Mouse (Mus musculus): Measurements from ENCODE around the gene Meis1. TPM values are rescaled to one million over a fixed set of nuclear protein-coding genes. Genes with fewer than 3 reads are reported as not detected.

Meis1 gene
- polyA plus RNA-seq, 1 experiment from 2014 or later: 132 TPM

DNA sequence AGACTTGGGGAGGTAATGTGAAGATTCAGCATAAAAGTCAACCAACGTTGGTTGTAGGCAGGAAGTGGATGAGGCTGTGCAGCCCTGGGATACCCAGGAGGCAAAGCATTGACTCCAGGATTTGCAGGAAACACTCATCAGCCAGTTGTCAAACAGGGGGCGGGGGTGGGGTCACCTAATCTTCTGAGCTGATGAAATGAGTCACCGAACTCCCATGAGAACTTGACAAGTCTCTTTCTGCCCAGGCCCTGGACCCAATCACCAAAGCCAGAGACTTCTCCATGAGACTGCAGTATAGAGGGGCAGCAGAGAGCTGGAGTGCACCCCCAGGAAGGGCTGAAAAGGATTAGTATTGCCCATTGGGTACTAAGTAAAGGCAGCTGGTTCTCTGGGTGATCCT, 45.0 kb downstream of the Meis1 start:
- WGBS: 28% methylated on average over 3 of the region's 3 CpGs
- Histone ChIP-seq H3K27ac (ENCODE audit: low read depth) (no peak overlapping the region), H3K36me3 (ENCODE audit: insufficient read depth) (peaks cover 25% of the 10 kb centered on the region; the same call in 1 of the 2 replicates), H3K27me3 (ENCODE audit: insufficient read depth, low read length) (no peaks in the 10 kb centered on the region), H3K4me3 (ENCODE audit: low read depth, low read length) (no peak overlapping the region), H3K4me1 (ENCODE audit: insufficient read depth) (peaks cover 10% of the 10 kb centered on the region; the same call in 1 of the 2 replicates), H3K4me2 (no peak overlapping the region), H3K9me3 (ENCODE audit: low read depth, low read length) (no peaks in the 10 kb centered on the region), H3K9ac (no peak overlapping the region)
- ATAC-seq (ENCODE audit: insufficient read depth) (no peak), DNase-seq (no peak)
- TF ChIP-seq CTCF (IDR thresholded peaks at IDR 0.05; ENCODE audit: low read depth): no peak

DNA sequence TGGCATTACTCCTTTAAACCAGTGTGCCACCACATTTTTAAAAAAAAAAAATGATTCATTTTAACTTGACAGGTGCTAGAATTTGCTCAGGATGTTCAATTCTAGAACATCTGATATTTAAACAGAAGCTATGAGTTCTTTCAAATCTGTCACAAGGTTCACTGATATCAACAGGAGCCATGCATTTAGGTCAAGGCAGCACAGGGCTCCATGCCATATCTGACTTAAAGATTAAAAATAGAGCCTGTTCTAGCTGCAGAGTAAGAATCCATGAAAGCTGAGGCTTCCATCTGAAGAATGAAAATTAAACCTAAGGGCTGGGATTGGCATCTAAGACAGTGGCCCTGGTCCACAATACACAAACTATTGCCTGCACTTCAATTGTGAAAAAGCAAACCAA, 45.8 kb downstream of the Meis1 start:
- Histone ChIP-seq H3K9me3 (ENCODE audit: low read depth, low read length) (no peaks in the 10 kb centered on the region), H3K27ac (ENCODE audit: low read depth) (no peak overlapping the region), H3K4me3 (ENCODE audit: low read depth, low read length) (no peak overlapping the region), H3K27me3 (ENCODE audit: insufficient read depth, low read length) (no peaks in the 10 kb centered on the region), H3K36me3 (ENCODE audit: insufficient read depth) (peaks cover 33% of the 10 kb centered on the region; the same call in 1 of the 2 replicates), H3K9ac (no peak overlapping the region), H3K4me2 (no peak overlapping the region), H3K4me1 (ENCODE audit: insufficient read depth) (peaks cover 10% of the 10 kb centered on the region; the same call in 1 of the 2 replicates)
- DNase-seq: no peak
- no peak for ATAC-seq (ENCODE audit: insufficient read depth)
- no peak for TF ChIP-seq CTCF (IDR thresholded peaks at IDR 0.05; ENCODE audit: low read depth)

DNA sequence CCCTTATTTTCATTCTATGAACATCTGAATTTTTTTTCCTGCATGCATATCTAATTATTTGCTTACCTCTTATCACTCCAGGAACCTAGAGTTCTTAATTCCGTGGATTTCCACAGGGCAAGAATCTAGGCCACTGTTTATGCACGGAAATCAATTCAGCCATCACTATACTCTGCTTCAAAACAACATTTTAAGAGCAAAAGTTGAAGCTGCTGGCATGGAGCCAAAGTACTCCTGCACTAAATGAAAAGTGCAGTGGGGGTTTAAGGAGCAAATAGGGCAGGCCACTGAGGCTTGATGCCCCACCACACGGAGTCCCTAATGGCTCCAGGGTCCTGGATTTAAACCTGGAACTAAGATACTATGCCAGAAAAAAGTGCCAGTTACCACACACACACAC, 47.2 kb downstream of the Meis1 start:
- Histone ChIP-seq H3K27ac (ENCODE audit: low read depth) (no peak overlapping the region), H3K27me3 (ENCODE audit: insufficient read depth, low read length) (no peaks in the 10 kb centered on the region), H3K4me3 (ENCODE audit: low read depth, low read length) (no peak overlapping the region), H3K36me3 (ENCODE audit: insufficient read depth) (peaks cover 33% of the 10 kb centered on the region; the same call in 1 of the 2 replicates), H3K9ac (no peak overlapping the region), H3K9me3 (ENCODE audit: low read depth, low read length) (no peaks in the 10 kb centered on the region), H3K4me1 (ENCODE audit: insufficient read depth) (peaks cover 10% of the 10 kb centered on the region; the same call in 1 of the 2 replicates), H3K4me2 (no peak overlapping the region)
- no peak for TF ChIP-seq CTCF (IDR thresholded peaks at IDR 0.05; ENCODE audit: low read depth)
- DNase-seq: peak; percentile 72
- no peak for ATAC-seq (ENCODE audit: insufficient read depth)
- 25% methylated on average over 3 of the region's 3 CpGs for WGBS

GRCm38 (mm10) chr11:18969920-18970336, 48.9 kb downstream of the Meis1 start:
- H3K27me3 ChIP-seq (ENCODE audit: insufficient read depth, low read length): no peaks in the 10 kb centered on the region
- peaks cover 24% of the 10 kb centered on the region; the same call in 1 of the 2 replicates for H3K36me3 ChIP-seq (ENCODE audit: insufficient read depth)
- DNase-seq: no peak
- H3K4me1 ChIP-seq (ENCODE audit: insufficient read depth): peaks cover 15% of the 10 kb centered on the region
- no peak for TF ChIP-seq CTCF (IDR thresholded peaks at IDR 0.05; ENCODE audit: low read depth)
- 38% methylated on average over 2 of the region's 2 CpGs for WGBS
- no peaks in the 10 kb centered on the region for H3K9me3 ChIP-seq (ENCODE audit: low read depth, low read length)
- H3K4me2 ChIP-seq: no peak overlapping the region
- no peak overlapping the region for H3K4me3 ChIP-seq (ENCODE audit: low read depth, low read length)
- peak; percentile 41; the same call in 1 of the 2 replicates for ATAC-seq (ENCODE audit: insufficient read depth)
- H3K9ac ChIP-seq: no peak overlapping the region
- peak overlapping the region; percentile 69; the same call in 1 of the 2 replicates for H3K27ac ChIP-seq (ENCODE audit: low read depth)

GRCm38 (mm10) chr11:18964418-18964817, 54.4 kb downstream of the Meis1 start:
- WGBS: 52% methylated on average over 5 of the region's 5 CpGs
- H3K27ac ChIP-seq (ENCODE audit: low read depth): no peak overlapping the region; the same call in 1 of the 2 replicates
- H3K4me1 ChIP-seq (ENCODE audit: insufficient read depth): peaks cover 27% of the 10 kb centered on the region
- TF ChIP-seq CTCF (IDR thresholded peaks at IDR 0.05; ENCODE audit: low read depth): no peak
- DNase-seq (no peak), ATAC-seq (ENCODE audit: insufficient read depth) (no peak)
- no peak overlapping the region for H3K9ac ChIP-seq
- H3K36me3 ChIP-seq (ENCODE audit: insufficient read depth): peaks cover 38% of the 10 kb centered on the region
- no peak overlapping the region for H3K4me2 ChIP-seq
- H3K9me3 ChIP-seq (ENCODE audit: low read depth, low read length): no peaks in the 10 kb centered on the region
- H3K4me3 ChIP-seq (ENCODE audit: low read depth, low read length): no peak overlapping the region
- H3K27me3 ChIP-seq (ENCODE audit: insufficient read depth, low read length): no peaks in the 10 kb centered on the region

DNA sequence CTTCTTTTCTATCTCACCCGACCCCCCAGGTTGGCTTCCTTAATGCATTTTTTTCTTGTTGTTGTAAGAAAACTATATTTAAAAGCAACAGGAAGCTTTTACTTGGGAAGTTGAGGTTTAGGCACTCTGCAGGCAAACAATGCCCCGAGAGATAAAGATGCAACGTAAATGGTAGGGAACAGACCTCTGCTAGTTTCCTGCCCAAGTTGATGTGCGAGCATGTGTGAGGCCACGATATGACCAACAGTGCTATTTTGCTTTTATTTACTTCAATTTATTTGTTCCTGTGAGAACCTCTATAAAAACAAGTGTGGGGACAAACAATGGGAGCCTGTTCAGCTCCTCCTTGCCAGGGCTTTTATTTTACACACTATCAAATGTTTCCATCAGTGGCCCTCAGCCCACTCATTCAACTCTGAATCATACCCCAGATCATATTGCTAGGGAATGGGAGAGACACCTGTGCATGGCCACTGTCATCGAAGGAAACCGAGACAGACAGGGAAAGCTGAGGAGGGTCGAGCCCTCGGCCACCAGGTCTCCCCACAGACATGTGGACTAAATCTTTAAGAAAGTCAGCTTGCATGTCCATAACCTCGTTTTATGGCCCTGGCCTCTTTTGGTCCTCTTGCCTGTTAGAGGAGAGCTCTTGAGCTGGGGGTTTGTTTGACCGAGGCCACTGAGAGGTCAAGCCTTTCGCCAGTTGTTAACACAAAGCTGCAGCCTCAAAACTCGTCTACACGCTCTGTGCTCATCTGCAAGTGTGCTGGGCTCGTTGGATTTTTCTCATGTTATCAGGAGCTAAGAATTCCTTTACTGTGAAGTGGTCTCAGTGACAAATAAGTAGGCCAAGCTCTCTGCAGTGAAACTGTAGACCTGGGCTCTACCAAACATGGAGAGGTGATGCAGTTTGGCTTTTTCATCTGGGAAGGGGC, 55.3 kb downstream of the Meis1 start:
- TF ChIP-seq CTCF (IDR thresholded peaks at IDR 0.05; ENCODE audit: low read depth): no peak
- DNase-seq (peak; percentile 45), ATAC-seq (ENCODE audit: insufficient read depth) (peak; percentile 42; the same call in 1 of the 2 replicates)
- Histone ChIP-seq H3K4me3 (ENCODE audit: low read depth, low read length) (no peak overlapping the region), H3K36me3 (ENCODE audit: insufficient read depth) (peaks cover 36% of the 10 kb centered on the region), H3K4me2 (no peak overlapping the region), H3K27ac (ENCODE audit: low read depth) (peak overlapping the region; percentile 64), H3K27me3 (ENCODE audit: insufficient read depth, low read length) (no peaks in the 10 kb centered on the region), H3K9ac (no peak overlapping the region), H3K9me3 (ENCODE audit: low read depth, low read length) (no peaks in the 10 kb centered on the region), H3K4me1 (ENCODE audit: insufficient read depth) (peaks cover 32% of the 10 kb centered on the region)
- WGBS: 40% methylated on average over 15 of the region's 15 CpGs

DNA sequence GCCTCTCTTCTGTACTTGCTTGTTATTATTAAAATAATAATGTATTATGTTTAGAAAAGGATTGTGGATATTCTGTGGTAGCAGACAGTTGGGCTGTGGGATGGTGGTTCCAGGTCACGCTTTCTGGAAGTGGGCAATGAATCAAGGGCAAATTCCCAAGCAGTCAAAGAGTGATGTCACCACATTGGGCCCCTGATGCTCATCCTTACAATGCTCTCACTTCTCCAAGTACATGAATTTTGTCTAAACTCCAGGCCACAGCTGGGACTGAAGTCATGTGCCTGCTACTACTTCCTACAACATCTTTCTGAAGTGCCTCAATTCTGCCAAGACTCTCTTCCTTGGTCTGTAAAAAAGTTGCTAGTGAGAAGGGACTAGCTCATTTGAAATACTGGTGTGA, 59.3 kb downstream of the Meis1 start:
- peaks cover 38% of the 10 kb centered on the region for H3K4me1 ChIP-seq (ENCODE audit: insufficient read depth)
- H3K9ac ChIP-seq: no peak overlapping the region
- 52% methylated on average over 1 of the region's 1 CpGs for WGBS
- ATAC-seq (ENCODE audit: insufficient read depth): no peak
- DNase-seq: no peak
- H3K4me2 ChIP-seq: no peak overlapping the region
- no peaks in the 10 kb centered on the region for H3K27me3 ChIP-seq (ENCODE audit: insufficient read depth, low read length)
- no peak overlapping the region for H3K4me3 ChIP-seq (ENCODE audit: low read depth, low read length)
- no peaks in the 10 kb centered on the region for H3K9me3 ChIP-seq (ENCODE audit: low read depth, low read length)
- peaks cover 27% of the 10 kb centered on the region for H3K36me3 ChIP-seq (ENCODE audit: insufficient read depth)
- H3K27ac ChIP-seq (ENCODE audit: low read depth): no peak overlapping the region
- no peak for TF ChIP-seq CTCF (IDR thresholded peaks at IDR 0.05; ENCODE audit: low read depth)
